Mouse (Mus musculus) adrenal gland, adult 18-20 months (tissue): Measurements from ENCODE around the gene Atp13a3. TPM values are rescaled to one million over a fixed set of nuclear protein-coding genes. Genes with fewer than 3 reads are reported as not detected.
A peak's percentile ranks its signal among the peaks of the same experiment; 100 is the strongest.
"Not testable (repeated sequence)": the region's sequence is repeated elsewhere in the genome, so short reads cannot be mapped to it uniquely, and the experiment has no call there.

ENCODE experiments used
- DNase-seq, 2 experiments: peaks; one replicate each; pipeline ENCODE4 v3.0.0; 2021 to 2022; ENCODE audit warnings: low spot score in 2 of 2
- long read RNA-seq, 2 experiments: library from polyadenylated mRNA; stranded (forward); transcript quantifications; one replicate each; pipeline ENCODE4 v2.0.0; 2021
- total RNA-seq, 2 experiments: library from RNA; stranded (reverse); gene quantifications; 1 replicate in 1 of 2; 2 replicates in 1 of 2; pipeline ENCODE4 v1.2.3; 2021

Gene Atp13a3
- 10 to 100 TPM; 91.0 to 99.7 TPM for total RNA-seq
- long read RNA-seq, experiment 1, partial matches to known transcripts: 1 of 11 reads
- long read RNA-seq, experiment 1, other reads (novel, unspliced or antisense): 10 of 11 reads
- long read RNA-seq, experiment 2, partial matches to known transcripts: 0 of 16 reads
- long read RNA-seq, experiment 2, other reads (novel, unspliced or antisense): 16 of 16 reads

DNA sequence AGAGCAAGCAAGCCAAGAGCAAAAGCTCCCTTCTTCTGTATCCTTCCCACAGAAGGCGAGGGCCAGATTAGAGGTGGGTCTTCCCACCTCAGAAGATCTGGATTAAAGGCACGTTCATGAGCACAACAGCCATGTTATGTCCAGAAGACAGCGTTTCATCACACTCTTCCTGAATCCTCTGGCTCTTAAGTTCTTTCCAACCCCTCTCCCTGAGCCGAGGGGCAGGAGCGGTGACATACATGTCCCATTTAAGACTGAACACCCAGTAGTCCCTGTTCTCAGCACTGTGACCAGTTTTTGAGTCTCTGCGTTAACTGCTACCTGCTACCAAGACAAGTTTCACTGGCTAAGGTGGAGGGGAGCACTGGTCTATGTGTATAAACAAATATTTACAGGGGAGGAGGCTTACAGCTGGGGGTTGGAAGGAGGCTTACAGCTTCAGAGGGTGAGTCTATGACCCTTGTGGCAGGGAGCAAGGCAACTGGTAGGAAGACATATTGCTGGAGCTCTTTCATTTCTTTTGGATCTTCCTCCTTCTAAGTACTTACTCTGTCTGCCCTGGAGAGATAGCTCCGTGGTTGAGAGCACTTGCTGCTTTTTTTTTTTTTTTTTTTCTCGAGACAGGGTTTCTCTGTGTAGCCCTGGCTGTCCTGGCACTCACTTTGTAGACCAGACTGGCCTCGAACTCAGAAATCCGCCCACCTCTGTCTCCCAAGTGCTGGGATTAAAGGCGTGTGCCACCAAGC, at the start of gene Atp13a3:
Gene Atp13a3 (minus strand): TSS at position 51 of the 746 bp plus-strand sequence.
- DNase-seq: no peak

DNA sequence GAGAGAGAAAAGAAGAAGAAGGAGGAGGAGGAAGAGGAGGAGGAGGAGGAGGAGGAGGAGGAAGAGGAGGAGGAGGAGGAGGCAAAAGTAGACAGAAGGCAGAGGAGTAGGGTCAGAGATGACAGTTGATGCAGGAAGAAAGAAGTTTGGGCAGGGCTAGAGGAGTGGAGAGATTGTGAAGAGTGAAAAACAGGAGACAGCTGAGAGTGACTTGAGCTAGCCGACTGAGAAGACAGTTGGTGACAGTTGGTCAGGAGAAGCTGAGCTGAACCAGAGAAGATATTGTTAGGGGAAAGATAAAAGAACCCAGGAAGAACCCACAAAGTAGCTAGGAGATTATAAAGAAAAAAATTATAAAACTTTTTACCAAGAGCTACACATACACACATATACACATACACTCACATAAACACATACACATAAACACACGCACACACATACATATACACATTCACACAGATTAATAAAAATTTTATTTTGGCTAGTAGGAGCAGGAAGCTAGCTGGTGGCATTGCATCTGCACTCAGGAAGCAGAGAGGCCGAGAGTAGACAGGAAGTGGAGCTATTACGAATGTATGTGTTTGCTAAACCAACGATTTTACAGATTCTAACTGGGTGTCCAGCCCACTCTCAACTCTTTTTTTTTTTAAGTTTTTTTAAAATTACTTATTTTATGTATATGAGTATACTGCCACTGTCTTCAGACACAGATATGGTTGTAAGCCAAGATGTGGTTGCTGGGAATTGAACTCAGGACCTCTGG, 47.6 kb upstream of the Atp13a3 start:
- no peak for DNase-seq

- not testable (repeated sequence) for DNase-seq
Observed at GRCm38 (mm10) chr16:30451174-30451573, 45.4 kb upstream of the Atp13a3 start.

- no peak for DNase-seq
Observed at GRCm38 (mm10) chr16:30449017-30449416, 43.2 kb upstream of the Atp13a3 start.

DNA sequence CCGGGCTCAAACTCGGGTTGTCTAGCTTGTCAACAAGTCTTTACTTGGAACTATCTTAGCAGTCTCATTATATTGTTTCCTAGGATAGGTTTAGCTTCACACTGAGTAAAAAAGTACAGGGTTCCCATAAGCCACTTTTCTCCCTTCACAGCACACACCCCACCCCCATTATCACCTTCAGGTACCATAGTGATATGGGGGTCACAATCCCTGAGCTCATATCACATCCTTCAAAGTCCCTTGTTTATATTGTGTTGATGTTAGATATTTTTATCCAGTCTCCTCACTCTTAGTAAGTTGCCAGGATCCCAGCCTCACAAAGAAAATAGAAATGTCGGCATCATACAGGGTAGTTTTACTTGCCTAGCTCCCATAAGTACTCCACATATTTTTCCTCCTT, 42.4 kb upstream of the Atp13a3 start:
- no peak for DNase-seq

DNA sequence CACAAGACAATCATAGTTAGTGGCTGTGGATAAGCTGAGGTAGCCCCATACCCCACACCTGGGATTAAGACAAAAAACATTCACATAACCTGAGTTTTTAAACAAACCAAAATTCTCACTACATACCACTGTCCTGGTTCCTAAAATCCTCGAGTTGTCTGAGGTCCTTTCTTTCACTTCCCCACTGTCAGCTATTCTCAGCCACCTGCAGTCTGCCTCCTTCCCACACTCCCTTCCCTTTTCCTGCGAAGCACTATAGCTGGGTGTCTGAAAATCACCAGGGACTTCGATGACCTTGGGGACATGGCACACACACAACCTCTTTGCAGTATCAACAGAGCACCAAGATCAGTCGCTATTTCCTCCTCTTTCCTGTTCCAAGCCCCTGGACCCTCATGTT, 41.9 kb upstream of the Atp13a3 start:
- no peak for DNase-seq

- no peak for DNase-seq
Observed at GRCm38 (mm10) chr16:30443411-30443810, 37.6 kb upstream of the Atp13a3 start.

DNA sequence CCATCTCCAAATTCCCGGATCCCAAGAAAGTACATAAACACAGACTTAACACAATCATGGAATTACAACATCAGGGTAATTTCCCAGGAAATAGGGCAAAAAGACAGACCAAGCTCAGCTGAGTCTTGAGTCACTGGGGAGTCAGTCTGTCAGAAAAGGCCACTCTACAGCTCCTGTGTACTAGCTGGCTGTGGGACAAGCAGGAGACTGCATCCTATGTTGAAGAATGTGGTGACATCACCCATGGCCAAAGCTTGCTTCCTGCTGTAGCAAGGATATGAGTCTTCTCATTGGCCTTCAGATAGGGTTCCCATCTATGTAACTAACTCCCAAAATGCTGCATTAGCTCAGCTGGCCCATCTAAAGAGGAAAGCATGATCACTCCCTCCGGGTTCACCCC, 36.7 kb upstream of the Atp13a3 start:
- no peak for DNase-seq

DNA sequence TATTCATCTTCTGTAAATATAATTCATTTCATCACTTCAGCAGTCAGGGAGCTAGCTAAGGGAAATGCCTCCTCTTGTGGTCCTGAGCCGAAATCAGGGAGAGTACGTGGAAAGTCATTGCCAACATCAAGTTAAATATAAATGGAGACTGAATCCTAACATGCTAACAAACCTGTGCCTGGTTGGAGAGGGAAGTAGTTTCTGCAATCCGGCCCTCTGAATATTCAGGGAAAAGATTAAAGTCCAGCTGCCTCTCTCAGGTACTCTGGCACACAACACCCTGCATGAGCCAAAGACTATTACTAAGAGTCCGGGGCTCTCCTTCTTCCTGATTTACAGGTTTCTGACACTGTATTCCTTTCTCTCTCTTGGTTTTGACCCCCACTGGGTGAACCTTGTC, 35.6 kb upstream of the Atp13a3 start:
- DNase-seq: no peak

DNA sequence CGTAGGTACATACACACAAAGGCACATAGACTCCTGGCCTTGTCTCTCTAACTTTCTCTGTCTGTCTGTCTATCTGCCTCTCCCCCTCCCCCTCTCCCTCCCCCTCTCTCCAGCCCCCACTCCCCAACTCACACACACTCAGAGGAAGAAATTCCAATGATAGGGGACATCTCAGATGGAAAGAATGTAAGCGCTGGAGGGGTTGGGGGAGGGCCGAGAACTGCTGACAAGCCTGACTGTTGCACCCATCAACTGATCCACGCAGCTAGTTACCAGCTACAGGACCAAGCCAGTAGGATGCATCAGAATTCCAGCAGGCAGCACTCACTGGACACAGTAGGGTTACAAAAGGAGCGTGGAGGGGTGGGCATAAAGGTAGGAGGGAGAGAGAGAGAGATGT, 34.1 kb upstream of the Atp13a3 start:
- no peak for DNase-seq

GRCm38 (mm10) chr16:30439411-30439810, 33.6 kb upstream of the Atp13a3 start:
- peak in 1 of 2 experiments; percentile 19 for DNase-seq

GRCm38 (mm10) chr16:30436276-30436675, 30.5 kb upstream of the Atp13a3 start:
- DNase-seq: no peak

DNA sequence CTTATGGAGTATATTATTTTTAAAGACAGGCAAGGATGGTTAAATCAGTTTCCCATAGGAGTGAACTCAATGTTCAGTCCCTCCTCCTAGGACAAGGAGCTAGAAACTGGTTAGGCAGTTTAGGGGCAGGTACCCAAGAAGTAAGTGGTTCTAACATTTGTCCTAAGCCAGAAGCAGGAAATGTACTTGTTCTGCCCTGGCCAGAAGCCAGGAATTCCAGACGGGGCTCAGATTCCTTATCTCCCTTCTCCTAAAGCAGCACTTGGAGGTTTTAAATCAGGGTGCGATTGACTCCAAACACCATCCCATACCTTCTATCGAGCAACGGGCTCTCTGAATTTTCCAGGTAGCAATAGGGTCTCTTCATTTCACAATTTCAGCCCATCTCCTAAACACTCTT, 29.6 kb upstream of the Atp13a3 start:
- no peak for DNase-seq

GRCm38 (mm10) chr16:30433148-30433547, 27.4 kb upstream of the Atp13a3 start:
- DNase-seq: no peak

GRCm38 (mm10) chr16:30432111-30432510, 26.3 kb upstream of the Atp13a3 start:
- DNase-seq: no peak

DNA sequence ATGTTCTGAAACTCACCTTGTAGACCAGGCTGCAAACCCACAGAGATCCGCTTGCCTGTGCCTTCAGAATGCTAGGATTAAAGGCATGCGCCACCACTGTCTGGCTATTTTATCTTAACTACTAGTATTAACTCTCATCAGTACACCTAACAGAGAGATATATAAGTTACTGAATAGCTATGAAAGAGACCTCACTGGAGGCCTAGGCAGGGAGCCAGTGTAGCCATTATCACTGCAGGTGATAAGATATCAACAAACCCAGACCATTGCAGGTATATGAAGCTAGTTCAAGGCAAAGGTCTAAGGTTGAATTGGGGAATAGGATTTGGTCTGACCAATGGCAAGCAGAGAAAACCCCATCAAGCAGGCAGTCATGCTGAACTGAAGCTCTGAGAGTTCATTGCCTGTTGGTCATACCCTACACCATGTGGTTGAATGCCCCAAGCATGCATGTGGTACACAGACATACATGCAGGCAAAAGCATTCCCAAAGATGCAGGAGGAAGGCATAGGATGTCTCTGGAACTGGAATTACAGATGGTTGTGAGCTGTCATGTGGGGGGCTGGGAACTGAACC, 24.8 kb upstream of the Atp13a3 start:
- no peak for DNase-seq

DNA sequence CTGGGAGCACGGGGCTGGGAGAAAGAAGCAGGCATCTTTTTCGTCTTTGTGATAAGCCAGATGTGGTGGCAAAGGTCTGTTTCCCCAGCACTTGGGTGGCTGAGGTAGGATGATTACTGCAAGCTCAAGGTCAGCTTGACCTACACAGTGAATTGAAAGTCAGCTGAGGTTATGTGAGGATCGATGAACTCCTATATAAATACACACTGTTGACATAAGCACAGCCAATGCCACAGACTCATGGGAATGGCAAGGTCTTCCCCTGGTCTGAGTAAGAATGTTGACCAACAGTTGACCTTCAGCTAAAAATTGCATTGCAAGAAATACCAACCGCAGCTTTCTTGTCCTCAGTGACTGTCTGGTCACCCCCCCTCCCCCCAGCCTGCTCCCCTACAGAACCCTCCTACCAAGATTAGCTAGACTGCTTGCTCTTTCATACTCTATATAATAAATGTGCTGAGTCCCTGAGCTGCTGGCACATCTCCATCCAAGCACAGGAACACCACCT, 23.0 kb upstream of the Atp13a3 start:
- DNase-seq: no peak

GRCm38 (mm10) chr16:30427466-30427865, 21.7 kb upstream of the Atp13a3 start:
- no peak for DNase-seq

DNA sequence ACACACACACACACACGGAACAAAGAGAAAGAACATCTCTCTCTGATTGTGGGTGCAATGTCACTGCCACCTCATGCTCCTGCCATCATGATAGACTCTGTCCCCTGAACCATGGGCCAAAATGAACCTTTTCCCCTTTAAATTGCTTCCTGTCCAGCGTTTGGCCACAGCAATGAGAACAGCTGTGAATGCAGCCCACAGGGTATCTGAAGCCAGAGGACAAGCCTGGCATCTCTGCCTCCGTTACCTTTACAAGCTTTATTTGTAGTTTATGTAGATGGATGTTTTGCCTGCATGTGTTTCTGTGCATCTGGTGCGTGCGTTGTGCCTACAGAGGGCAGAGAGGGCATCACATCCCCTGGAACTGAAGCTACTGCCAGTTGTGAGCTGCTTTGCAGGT, 21.2 kb upstream of the Atp13a3 start:
- DNase-seq: no peak

DNA sequence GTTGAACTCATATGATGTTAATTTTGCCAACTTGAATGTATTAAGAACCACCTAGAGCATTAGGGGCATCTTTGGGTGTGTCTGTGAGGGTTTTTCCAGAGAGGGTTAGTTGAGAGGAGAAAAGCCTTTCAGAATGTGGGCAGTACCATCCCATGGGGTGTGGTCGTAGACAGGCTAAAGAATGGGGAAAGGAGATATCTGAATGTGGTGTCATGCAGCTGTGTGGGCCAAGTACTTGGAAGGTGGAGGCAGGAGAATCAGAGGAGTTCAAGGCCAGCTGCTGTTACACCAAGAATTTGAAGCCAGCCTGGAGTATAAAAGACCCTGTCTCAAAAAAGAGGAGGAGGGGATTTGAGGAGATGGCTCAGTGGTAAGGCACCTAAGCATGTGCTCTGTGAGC, 20.2 kb upstream of the Atp13a3 start:
- DNase-seq: no peak

GRCm38 (mm10) chr16:30424053-30424452, 18.3 kb upstream of the Atp13a3 start:
- DNase-seq: no peak

- no peak for DNase-seq
Observed at GRCm38 (mm10) chr16:30416707-30417106, 10.9 kb upstream of the Atp13a3 start.
